Mouse (Mus musculus): ENCODE data around the gene Ints1. TPM values are rescaled to one million over a fixed set of nuclear protein-coding genes. Genes with fewer than 3 reads are reported as not detected.

The Ints1 gene
- total and polyA plus RNA-seq, 3 experiments, result 25.2 to 115 (median 67.6) TPM

GRCm38 (mm10) chr5:139738592-139739315 lies 36.7 kb downstream of the Ints1 start:
- H3K36me3 ChIP-seq (replicated peaks), result no peaks in the 10 kb centered on the region
- H3K9me3 ChIP-seq (replicated peaks), result no peaks in the 10 kb centered on the region
- peaks cover 4% of the 10 kb centered on the region; the same call in 1 of the 2 replicates for H3K27me3 ChIP-seq (ENCODE audit: insufficient read depth, low read length)
- peaks cover 77% of the 10 kb centered on the region for H3K4me1 ChIP-seq (ENCODE audit: insufficient read depth, low read depth, low read length)
- peak overlapping the region; percentile 62; the same call in 1 of the 2 replicates for H3K4me3 ChIP-seq (ENCODE audit: low read depth, low read length)
- ATAC-seq (ENCODE audit: extremely low read depth, insufficient number of reproducible peaks, low FRiP score, poor library complexity, severe bottlenecking) (peak; percentile 68), DNase-seq (ENCODE audit: low spot score) (peak; percentile 94)
- TF ChIP-seq GATA1 (IDR thresholded peaks at IDR 0.05; ENCODE audit: borderline replicate concordance, low read length), result no peak
- TF ChIP-seq TAL1 (conservative IDR thresholded peaks at IDR 0.05; ENCODE audit: low read depth, low read length), result peak; percentile 99
- TF ChIP-seq POLR2AphosphoS5 (IDR thresholded peaks at IDR 0.05; ENCODE audit: insufficient replicate concordance, low read depth, low read length), result no peak

GRCm38 (mm10) chr5:139737841-139738591 lies 37.5 kb downstream of the Ints1 start:
- DNase-seq (ENCODE audit: low spot score) (no peak), ATAC-seq (ENCODE audit: extremely low read depth, insufficient number of reproducible peaks, low FRiP score, poor library complexity, severe bottlenecking) (peak; percentile 7)
- H3K27me3 ChIP-seq (ENCODE audit: insufficient read depth, low read length), result peaks cover 4% of the 10 kb centered on the region; the same call in 1 of the 2 replicates
- no peaks in the 10 kb centered on the region for H3K36me3 ChIP-seq (replicated peaks)
- peak overlapping the region; percentile 62; the same call in 1 of the 2 replicates for H3K4me3 ChIP-seq (ENCODE audit: low read depth, low read length)
- peaks cover 85% of the 10 kb centered on the region for H3K4me1 ChIP-seq (ENCODE audit: insufficient read depth, low read depth, low read length)
- no peaks in the 10 kb centered on the region for H3K9me3 ChIP-seq (replicated peaks)
- no peak for TF ChIP-seq GATA2 (IDR thresholded peaks at IDR 0.05; ENCODE audit: borderline replicate concordance, low read depth, low read length)
- TF ChIP-seq POLR2AphosphoS5 (IDR thresholded peaks at IDR 0.05; ENCODE audit: insufficient replicate concordance, low read depth, low read length), result no peak
- no peak for TF ChIP-seq GATA1 (IDR thresholded peaks at IDR 0.05; ENCODE audit: borderline replicate concordance, low read length)
- TF ChIP-seq CTCF (IDR thresholded peaks at IDR 0.05; ENCODE audit: low read depth, low read length), result no peak
- no peak for TF ChIP-seq TAL1 (conservative IDR thresholded peaks at IDR 0.05; ENCODE audit: low read depth, low read length)

GRCm38 (mm10) chr5:139736504-139736940 lies 39.0 kb downstream of the Ints1 start:
- no peak for DNase-seq (ENCODE audit: low spot score)
- H3K9me3 ChIP-seq (replicated peaks), result no peaks in the 10 kb centered on the region
- ATAC-seq (ENCODE audit: extremely low read depth, insufficient number of reproducible peaks, low FRiP score, poor library complexity, severe bottlenecking), result no peak
- H3K36me3 ChIP-seq (replicated peaks), result peaks cover 11% of the 10 kb centered on the region
- no peaks in the 10 kb centered on the region for H3K27me3 ChIP-seq (ENCODE audit: insufficient read depth, low read length)
- H3K4me3 ChIP-seq (ENCODE audit: low read depth, low read length), result peak overlapping the region; percentile 77; the same call in 1 of the 2 replicates
- H3K4me1 ChIP-seq (ENCODE audit: insufficient read depth, low read depth, low read length), result peaks cover 91% of the 10 kb centered on the region
- TF ChIP-seq POLR2AphosphoS5 (IDR thresholded peaks at IDR 0.05; ENCODE audit: insufficient replicate concordance, low read depth, low read length) (no peak), TAL1 (conservative IDR thresholded peaks at IDR 0.05; ENCODE audit: low read depth, low read length) (no peak), GATA1 (IDR thresholded peaks at IDR 0.05; ENCODE audit: borderline replicate concordance, low read length) (no peak), CTCF (IDR thresholded peaks at IDR 0.05; ENCODE audit: low read depth, low read length) (no peak), GATA2 (IDR thresholded peaks at IDR 0.05; ENCODE audit: borderline replicate concordance, low read depth, low read length) (no peak)

- DNase-seq (ENCODE audit: low spot score), result peak; percentile 90
- Histone ChIP-seq H3K4me3 (ENCODE audit: low read depth, low read length) (peak within 1 kb of the TSS; percentile 77), H3K4me1 (ENCODE audit: insufficient read depth, low read depth, low read length) (peaks cover 92% of the 10 kb centered on the region), H3K9me3 (replicated peaks) (no peaks in the 10 kb centered on the region), H3K36me3 (replicated peaks) (peaks cover 17% of the 10 kb centered on the region), H3K27me3 (ENCODE audit: insufficient read depth, low read length) (no peaks in the 10 kb centered on the region)
- ATAC-seq (ENCODE audit: extremely low read depth, insufficient number of reproducible peaks, low FRiP score, poor library complexity, severe bottlenecking), result peak; percentile 55
- TF ChIP-seq GATA2 (IDR thresholded peaks at IDR 0.05; ENCODE audit: borderline replicate concordance, low read depth, low read length) (no peak), GATA1 (IDR thresholded peaks at IDR 0.05; ENCODE audit: borderline replicate concordance, low read length) (no peak), TAL1 (conservative IDR thresholded peaks at IDR 0.05; ENCODE audit: low read depth, low read length) (no peak), CTCF (IDR thresholded peaks at IDR 0.05; ENCODE audit: low read depth, low read length) (no peak), POLR2AphosphoS5 (IDR thresholded peaks at IDR 0.05; ENCODE audit: insufficient replicate concordance, low read depth, low read length) (no peak)
Observed at GRCm38 (mm10) chr5:139735677-139736503, 39.6 kb downstream of the Ints1 start, which contains the start of gene Micall2. Gene Micall2 (minus strand): TSS chr5:139736336.

- Histone ChIP-seq H3K36me3 (replicated peaks) (peaks cover 28% of the 10 kb centered on the region), H3K9me3 (replicated peaks) (no peaks in the 10 kb centered on the region), H3K27me3 (ENCODE audit: insufficient read depth, low read length) (no peaks in the 10 kb centered on the region), H3K4me1 (ENCODE audit: insufficient read depth, low read depth, low read length) (peaks cover 96% of the 10 kb centered on the region), H3K4me3 (ENCODE audit: low read depth, low read length) (peak overlapping the region; percentile 77)
- no peak for ATAC-seq (ENCODE audit: extremely low read depth, insufficient number of reproducible peaks, low FRiP score, poor library complexity, severe bottlenecking)
- TF ChIP-seq CTCF (IDR thresholded peaks at IDR 0.05; ENCODE audit: low read depth, low read length), result no peak
- TF ChIP-seq GATA1 (IDR thresholded peaks at IDR 0.05; ENCODE audit: borderline replicate concordance, low read length), result no peak
- no peak for TF ChIP-seq GATA2 (IDR thresholded peaks at IDR 0.05; ENCODE audit: borderline replicate concordance, low read depth, low read length)
- no peak for TF ChIP-seq POLR2AphosphoS5 (IDR thresholded peaks at IDR 0.05; ENCODE audit: insufficient replicate concordance, low read depth, low read length)
- TF ChIP-seq TAL1 (conservative IDR thresholded peaks at IDR 0.05; ENCODE audit: low read depth, low read length), result no peak
- DNase-seq (ENCODE audit: low spot score), result peak; percentile 43
Observed at GRCm38 (mm10) chr5:139734746-139735145, 40.7 kb downstream of the Ints1 start.
